Mouse (Mus musculus) ES-Bruce4 (cell line): Measurements from ENCODE around the gene St3gal3.

ENCODE experiments used
- CTCF ChIP-seq: IDR thresholded peaks from one replicate; pipeline ENCODE4 v1.8.1; 2011; ENCODE audit warnings: low read depth, low read length
- EP300 ChIP-seq: IDR thresholded peaks from 2 replicates; pipeline ENCODE4 v1.6.1; 2011; ENCODE audit warnings: low read depth, low read length; ENCODE audit not compliant: insufficient read depth
- POLR2A ChIP-seq: IDR thresholded peaks from one replicate; pipeline ENCODE4 v1.8.1; 2011; ENCODE audit warnings: low read length; ENCODE audit not compliant: insufficient read depth

GRCm38 (mm10) chr4:118098571-118098970 lies 36.1 kb downstream of the St3gal3 start:
- TF ChIP-seq POLR2A (no peak), EP300 (no peak), CTCF (no peak)
